Mouse (Mus musculus) ovary, postnatal 14 days (tissue): Measurements from ENCODE around the gene Kcnh6.

Experiments used
- DNase-seq: peaks from one replicate; pipeline ENCODE4 v3.0.0; 2022; ENCODE audit warnings: low spot score

Kcnh6 gene

DNA sequence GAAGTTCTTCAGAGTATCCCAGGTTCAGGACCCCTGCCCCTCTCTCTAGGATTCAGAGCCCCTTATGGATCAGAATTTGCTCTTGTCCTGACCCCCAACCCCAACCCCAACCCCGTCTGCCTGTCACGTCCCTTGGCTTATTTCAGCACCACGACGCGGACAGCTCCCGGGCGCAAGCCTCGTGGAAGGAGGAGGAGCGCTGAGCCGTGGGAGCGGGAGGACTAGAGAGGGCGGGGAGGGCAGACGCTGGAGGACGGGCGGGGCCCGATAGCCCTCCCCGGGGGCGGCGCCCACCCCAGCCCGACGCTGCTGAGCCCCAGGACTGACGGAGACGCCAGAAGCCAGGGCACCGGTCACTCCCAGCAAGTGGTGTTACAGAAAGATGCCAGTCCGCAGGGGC lies at the start of gene Kcnh6:
Gene Kcnh6 (plus strand): TSS at position 304 of the 400 bp plus-strand sequence.
- peak; percentile 81 for DNase-seq

DNA sequence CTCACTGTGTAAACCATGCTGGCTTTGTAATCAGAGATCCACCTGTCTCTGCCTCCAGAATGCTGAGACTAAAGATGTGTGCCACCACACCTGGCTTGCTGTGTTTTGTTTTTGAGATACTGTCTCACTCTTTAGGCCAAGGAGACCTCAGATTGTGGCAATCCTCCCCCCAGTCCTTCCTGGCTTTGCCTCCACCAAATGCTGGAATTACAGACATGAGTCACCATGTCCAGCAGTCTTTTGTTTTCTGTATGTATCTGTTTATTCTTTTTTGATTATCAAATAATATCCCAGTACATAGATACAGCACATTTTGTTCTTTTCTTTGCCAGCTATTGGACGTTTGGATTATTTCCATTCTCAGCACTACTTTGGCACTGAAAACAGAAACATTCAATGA lies 49.4 kb upstream of the Kcnh6 start:
- DNase-seq, result no peak

DNA sequence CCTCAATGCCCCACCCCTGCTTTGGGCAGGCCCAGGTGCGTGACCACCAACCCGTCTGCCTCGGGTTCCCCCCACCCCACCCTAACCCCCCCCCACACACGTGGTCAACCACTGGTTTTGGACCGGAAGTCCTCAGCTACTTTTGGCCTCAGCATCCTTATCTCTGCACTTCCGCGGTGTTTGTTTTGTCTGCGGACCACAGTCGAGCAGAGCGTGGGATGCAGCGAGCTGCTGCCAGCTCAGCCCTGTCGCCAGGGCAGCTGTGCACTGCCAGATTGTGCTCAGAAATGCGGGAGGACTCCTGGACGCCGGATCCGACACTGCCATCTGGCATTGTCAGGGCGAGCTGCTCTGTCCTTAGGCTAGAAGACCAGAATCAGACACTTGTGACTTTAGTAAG lies 48.6 kb upstream of the Kcnh6 start:
- DNase-seq, result peak; percentile 34

DNA sequence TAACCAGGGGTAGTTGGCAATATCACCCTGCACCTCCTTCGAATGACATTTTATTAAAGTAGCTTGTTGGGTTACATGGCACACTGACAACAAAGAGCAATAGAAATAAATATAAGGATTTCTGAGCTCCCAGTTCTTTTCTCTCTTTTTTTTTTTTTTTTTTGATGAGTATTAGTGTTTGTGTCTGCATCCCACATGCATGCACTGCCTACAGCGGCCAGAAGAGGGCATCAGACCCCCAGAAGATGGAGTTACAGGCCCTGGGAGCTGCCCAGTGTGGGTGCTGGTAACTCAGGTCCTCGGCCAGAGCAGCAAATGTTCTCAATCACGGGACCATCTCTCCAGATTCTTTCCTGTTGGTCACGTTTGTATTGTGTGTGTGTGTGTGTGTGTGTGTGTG lies 43.2 kb upstream of the Kcnh6 start:
- no peak for DNase-seq

DNA sequence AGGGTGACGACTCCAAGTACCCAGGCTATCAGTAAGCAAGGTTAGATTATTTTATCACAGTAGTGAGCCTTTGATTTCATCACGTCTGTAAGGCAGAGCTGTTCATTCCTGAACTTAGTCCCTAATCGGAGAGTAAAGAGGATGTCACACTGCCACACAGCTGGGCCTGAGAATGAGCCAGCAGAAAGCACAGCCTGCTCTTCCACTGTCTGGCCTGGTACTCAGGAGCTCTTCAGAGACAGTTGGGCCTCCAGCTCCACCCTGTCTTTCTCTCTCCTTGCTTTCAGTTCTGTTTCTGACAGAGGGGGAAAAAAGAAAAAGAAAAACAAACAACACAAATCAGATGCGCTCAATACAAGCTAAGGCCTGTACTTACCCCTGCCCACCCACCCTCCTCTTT lies 41.6 kb upstream of the Kcnh6 start:
- no peak for DNase-seq

DNA sequence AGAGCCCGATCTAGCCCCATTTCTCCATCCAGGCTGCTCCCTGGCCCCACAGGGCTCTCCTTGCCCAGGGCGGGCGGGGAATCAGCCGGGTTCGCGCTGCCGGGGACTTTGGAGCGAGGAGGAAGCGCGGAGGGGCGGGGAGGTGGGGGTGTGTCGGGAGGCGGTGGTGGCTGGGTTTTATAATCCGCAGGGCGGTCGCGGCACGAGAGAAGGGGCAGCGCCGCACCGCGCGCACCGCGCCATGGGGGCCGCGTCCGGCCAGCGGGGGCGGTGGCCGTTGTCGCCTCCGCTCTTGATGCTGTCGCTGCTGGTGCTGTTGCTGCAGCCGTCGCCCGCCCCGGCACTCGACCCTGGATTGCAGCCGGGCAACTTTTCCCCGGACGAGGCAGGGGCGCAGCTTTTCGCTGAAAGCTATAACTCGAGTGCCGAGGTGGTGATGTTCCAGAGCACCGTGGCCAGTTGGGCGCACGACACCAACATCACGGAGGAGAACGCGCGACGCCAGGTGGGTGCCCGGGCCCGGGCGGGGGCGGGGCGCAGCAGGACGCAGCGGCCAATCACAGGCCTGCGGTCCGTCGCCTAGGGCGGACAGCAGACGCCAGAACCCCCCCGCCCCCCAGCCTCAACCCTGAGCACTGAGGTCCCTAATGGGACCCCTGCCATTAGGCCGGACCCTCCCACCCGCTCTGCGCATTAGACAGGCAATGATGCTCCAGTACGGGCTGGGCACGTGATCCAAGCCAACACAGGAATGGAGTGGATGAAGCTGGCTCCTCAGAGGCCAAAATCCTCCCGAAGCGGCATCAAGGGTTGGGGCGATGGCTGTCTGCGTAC lies 40.0 kb upstream of the Kcnh6 start, which contains the start of gene Ace:
Gene Ace (plus strand): TSS at position 205 of the 834 bp plus-strand sequence.
- no peak for DNase-seq

DNA sequence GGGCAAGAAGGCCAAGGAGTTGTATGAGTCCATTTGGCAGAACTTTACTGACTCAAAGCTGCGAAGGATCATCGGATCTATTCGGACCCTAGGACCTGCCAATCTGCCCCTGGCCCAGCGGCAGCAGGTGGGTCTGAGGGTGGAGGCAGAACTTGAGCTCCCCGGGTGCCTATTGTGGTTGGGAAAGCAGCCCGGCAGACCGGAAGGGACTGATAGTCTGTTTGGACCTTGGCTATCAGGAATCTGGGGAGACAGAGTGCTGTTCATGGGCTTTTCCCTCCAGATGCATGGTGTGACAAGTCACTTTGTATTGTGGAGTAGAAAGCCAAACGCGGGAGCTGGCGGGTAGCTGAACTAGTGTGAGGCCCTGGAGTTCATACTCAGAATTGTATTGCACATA lies 39.0 kb upstream of the Kcnh6 start:
- no peak for DNase-seq

DNA sequence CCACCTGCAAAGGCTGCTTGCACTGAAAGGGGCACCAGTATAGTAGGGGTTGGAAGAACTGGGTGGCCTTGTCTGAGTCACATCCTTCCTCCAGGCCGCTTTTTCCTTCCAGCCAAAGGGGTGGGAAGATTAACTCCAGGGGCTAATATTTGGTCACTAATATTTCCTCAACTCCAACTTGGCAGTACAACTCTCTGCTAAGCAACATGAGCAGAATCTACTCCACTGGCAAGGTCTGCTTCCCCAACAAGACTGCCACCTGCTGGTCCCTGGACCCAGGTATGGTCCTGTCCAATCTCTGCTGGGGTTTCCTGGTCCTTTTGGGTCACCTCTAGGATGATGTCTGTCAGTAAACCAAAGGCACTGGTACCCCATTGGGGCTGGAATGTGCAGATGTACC lies 38.4 kb upstream of the Kcnh6 start:
- peak; percentile 44 for DNase-seq

DNA sequence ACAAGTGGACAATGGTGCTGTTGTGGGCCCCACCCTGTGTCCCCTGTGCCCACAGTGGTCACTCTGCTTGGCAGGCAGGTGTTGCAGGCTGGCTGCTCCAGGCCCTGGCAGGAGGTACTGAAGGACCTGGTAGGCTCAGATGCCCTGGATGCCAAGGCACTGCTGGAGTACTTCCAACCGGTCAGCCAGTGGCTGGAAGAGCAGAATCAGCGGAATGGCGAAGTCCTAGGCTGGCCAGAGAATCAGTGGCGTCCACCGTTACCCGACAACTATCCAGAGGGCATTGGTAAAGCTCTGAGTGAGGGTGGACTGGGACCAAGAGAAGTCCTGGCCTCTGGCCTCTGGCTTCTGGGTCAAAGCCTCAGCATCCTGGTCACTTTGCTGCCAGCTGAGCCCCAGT lies 33.3 kb upstream of the Kcnh6 start:
- DNase-seq, result no peak

DNA sequence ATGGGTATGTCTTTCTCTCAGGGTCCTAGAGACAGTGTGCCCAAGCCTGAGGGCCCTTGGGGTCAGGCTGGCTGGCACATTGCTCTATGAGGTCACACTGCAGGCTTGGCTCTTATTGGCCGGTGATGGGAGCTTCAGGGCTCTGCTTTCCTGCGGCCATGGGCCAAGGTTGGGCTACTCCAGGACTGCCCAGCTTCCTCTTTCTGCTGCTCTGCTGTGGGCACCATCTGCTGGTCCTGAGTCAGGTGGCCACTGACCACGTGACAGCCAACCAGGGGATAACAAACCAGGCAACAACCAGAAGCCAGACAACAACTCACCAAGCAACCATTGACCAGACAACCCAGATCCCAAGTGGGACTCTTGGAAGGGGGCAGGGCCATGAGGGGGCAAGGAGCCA lies 32.9 kb upstream of the Kcnh6 start:
- DNase-seq, result no peak

DNA sequence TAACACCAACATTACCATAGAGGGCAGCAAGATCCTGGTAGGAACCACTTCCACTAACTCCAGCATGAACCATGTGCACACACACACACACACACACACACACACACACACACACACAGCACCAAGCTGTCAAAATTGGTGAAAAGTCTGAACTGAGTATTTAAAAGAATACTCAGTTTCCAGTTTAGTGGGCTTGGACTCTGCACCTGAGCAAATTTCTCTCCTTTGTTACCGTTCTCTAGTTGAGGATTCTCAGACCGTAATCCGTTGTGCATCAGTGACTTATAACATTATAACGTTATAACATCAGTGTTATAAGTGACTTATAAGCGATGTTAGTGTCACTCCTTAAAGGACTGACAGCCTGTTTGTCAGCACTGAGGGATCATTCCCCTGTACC lies 32.3 kb upstream of the Kcnh6 start:
- DNase-seq, result no peak

DNA sequence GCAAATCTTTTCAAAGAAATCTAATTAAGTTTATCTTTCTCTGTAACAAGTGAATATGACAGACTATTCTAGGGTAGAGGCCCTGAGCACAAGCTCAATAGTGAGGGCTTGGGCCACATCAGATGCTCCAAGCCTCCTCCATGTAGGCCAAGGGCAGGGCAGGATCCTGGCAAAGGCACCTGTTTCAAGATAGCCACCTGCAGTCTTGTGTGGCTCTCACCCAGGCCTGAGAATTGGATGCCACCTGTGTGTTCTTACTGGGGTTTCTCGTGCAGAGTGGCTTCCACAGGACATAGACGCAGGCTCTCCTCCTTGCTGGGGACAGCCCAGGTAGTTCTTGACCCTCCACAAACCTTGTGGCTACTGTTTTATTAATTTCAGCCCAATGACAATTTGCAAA lies 29.7 kb upstream of the Kcnh6 start:
- no peak for DNase-seq

DNA sequence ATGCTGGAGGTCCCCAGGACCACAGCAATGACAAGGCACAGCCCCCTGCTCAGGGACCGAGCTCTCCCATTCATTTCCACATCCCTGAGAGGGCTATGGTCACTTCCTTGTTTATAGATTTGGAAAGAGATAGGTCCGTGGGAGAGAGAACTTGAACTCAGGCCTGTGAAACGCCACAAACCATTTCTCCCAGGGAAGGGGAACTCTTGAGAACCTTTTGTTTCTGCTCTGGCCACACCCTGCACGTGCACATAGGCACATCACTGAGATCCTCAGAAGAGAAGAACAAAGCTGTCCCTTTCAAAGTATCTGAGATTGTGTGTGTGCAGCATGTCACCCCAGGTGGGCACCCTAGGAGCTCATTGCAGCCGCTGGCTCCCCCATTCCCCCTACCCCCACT lies 29.3 kb upstream of the Kcnh6 start:
- DNase-seq, result no peak

DNA sequence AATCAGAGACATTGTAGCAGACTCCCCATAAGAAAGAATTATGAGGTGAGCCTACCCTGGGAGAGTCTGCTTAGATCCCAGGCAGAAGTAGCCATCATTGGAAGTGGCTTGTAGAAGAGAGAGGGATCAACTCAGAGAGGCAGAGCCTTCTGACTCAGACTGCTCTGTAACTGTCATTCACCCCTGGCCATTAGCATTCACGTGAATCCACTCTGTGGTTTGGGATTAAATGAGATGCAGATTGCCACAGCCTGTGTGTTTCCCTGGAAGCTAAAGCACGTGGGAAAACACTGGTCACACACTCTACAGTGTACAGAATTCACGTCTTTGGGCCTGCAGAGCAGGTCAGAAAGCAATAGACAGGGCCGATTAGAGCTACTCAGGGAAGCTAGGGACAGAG lies 23.5 kb upstream of the Kcnh6 start:
- no peak for DNase-seq

DNA sequence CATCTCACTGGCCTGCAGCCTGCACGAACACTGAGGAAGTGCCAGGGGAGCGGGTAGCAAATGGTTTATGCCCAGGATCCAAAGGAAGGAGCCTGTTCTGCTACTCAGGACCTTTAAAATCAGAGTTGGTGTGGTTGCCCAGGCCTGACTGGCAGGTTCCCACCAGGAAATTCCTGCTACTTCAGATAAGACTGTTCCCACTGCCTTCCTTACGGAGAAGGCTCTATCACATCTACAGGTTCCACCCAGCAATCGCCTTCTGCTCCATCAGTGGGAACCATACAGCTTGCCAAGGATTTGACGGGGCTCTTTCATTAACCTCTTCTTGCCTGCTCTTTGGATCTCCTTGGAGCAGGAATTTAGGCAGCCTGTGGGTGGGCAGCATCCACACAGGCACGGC lies 20.5 kb upstream of the Kcnh6 start:
- no peak for DNase-seq

DNA sequence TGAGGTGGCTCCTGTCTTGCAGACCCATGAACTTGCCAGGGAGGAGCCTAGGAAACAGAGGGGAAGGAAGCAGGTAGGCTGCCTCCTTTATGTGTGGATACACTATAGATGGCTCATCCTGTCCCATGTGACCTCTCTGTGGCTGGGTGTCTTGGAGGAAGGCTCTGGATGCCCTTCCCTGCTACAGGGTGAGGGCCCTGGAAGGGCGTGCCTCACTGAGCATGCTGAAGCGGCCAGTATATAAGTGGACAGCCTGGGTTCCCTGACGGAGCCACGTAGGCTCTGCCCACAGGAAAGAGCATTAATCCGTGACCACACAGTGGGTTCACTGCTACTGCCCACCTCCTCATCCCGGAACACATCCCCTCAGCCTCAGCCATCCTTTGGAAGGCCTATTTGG lies 18.5 kb upstream of the Kcnh6 start:
- no peak for DNase-seq

DNA sequence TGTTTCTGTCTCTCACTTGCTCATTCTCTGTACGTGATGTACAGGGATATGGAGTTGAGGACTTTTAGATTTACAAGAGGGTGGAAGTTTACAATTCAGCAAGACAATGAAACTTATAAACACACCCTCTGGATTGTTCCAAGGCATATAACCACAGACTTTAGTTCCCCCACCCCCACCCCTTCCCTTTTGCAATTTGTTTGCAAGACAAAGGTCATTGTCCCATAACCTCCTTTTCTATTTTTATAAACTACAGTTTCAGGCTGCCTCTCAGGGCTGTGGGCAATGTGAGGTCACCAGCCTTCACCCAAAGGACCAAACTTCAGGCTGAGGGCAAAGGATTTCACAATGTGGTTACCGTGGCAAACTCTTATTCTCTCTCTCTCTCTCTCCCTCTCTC lies 17.7 kb upstream of the Kcnh6 start:
- no peak for DNase-seq

DNA sequence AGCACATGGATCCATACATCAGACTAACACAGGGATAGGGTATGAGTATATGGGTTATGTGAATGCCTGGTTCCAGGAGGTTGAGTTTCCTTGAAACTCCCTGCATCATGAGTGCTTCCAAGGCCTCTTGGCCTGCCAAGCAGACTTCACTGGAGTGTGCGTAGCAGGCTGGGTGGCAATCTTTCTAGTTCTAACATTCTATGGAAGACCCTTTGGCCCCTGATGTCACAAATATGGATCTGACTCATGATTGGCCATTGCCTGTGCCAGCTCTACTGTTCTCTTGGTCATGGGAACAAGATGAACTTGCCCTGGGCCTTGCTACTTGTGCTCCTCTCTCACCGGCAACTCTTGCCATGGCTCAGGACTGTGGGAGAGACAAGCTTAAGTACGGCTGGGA lies 13.5 kb upstream of the Kcnh6 start, which contains the start of gene Ace3:
Gene Ace3 (plus strand): TSS at position 301 of the 400 bp plus-strand sequence.
- DNase-seq, result no peak

DNA sequence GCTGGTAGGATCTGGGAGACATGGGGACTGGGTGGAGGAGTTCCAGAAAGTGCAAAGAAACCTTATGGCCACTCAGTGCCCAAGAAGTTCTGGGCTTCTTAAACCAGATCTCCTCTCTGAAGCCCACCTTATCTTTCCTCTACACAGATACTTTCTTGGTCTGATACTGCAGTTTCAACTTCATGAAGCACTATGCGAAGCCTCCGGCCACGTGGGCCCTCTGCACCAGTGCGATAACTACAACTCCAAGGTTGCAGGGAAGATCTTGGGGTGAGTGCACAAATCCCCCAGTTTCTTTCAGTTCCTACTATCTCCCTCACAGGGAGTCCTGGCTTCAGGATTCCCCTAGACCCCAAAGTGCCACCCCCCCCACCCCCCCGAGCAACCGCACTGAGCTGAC lies 7.9 kb upstream of the Kcnh6 start:
- no peak for DNase-seq

DNA sequence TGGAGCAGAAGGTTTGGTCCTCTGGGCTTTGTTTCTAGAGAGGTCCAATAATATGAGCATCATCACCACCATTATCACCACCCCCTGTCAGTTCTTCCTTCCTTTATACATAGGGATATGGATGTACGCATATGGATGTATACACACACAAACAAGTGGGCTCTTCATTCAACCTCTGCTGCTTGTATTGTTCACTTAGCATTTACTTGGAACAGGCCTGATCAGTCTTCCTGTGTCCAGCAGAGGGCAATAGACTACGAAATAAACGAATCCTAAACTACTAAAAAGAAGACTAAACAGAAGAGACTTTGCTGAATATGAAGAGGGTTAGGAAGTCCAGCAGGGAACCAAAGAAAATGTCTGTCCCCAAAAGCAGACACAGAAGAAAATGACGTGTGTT lies 6.2 kb upstream of the Kcnh6 start:
- no peak for DNase-seq

DNA sequence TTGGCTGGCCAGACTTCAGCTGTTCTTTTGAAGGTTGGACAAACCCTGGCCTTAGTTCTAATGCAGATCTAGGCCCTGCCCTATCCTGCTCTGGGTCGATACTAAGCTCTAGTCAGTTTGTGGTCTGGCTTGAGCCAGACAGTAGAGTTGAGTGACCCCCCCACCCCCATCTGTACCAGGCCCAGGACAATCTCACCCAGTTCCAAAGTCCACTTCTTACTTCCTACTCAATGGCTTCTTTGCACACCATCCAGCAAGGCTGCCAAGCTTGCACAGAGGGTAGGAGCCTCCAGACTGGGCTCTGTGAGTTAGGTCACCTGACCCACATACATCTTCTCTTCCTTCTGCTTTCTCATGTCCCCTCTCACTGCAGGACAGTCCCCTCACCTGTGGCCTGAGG lies 3.3 kb upstream of the Kcnh6 start:
- no peak for DNase-seq

DNA sequence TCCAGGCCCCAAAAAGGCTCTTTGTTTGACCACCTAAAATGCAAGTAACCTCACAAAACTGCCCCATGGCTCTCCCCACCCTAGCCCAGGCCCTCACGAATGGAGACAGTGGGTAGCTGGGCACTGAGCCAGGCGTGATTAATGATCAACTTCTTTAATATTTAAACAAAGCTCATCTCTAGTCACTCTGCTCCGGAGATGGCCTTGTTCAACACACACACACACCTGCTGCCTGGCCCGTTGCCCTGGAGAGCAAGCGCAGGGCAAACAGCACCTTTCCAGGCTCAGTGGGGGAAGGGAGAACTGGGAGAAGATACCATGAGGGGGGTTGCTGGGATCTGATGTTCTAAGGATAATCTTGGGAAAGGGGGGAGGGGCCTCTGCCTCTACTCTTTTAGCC lies 2.0 kb upstream of the Kcnh6 start:
- no peak for DNase-seq

DNA sequence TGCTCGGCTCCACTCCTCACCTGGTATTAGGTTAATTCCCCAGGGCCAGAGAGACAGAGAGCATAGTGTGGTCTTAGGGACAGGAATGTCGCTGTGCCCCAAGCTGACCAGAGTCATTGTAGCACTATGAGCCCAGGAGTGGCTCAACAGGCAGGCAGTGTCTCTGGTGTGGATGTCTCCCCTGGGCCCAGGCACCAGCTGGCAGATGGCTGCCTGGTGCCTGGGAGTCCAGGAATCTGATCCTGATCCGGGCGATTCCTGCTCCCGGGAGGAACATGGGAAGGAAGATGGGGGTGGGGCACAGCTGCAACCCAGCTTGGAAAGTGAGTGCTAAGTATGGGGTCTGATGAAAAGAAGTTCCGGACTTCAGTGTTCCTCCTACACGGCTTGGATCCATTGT lies 4.8 kb downstream of the Kcnh6 start:
- no peak for DNase-seq

DNA sequence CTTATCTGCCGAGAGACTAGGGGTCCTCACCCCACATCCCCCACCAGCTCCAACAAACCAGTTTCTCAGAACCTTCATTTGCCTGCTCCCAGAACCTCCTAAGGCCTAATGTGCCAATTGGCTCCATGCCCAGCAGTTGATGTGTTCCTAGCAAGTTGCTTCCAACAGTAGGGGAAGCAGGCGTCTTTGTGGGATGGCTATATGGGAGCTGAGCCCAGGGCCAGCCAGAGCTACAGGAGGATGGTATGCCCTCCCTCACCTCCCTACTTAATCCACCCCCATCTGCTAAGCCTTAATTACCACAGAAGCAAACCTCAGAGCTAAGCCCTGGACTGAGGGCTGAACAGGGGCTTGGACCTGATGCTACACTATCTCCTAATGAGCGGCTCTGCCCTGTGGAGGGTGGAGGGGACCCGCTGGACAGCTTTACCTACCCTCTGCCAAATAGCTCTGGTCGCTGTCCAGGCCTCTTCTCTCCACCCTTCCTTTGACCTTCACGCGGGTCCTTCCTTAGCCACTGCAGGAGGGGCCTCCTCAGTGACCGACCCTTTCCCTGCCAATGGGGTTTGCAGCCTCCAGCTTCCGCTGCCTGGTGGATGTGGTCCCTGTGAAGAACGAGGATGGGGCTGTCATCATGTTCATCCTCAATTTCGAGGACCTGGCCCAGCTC lies 5.8 kb downstream of the Kcnh6 start:
- DNase-seq, result no peak
